Comparison of ENCODE assay signal across 14 mouse cellular contexts in genomic region chr2:144240095-144240899, GRCm38 (mm10). TPM values are rescaled to one million over a fixed set of nuclear protein-coding genes. Genes with fewer than 3 reads are reported as not detected.
A peak's percentile ranks its signal among the peaks of the same experiment; 100 is the strongest.
DNase-seq lines count a peak whose midpoint lies in the region; ATAC-seq and TF ChIP-seq lines count a peak whose summit lies in the region.
"Had no signal": no experiment of that assay in that cellular context is flagged by ENCODE, and none has a peak within 500 bp of the region (broad histone marks: within the 10 kb centered on the region; RNA-seq: fewer than 3 reads in every experiment).

No protein-coding gene starts in this region.

- no peak overlapping the region for H3K4me2 ChIP-seq in forebrain, postnatal 0 days (ENCODE audit: low read depth)
- no peak overlapping the region for H3K4me2 ChIP-seq in liver, embryonic 16.5 days (ENCODE audit: low read depth, low read length)
- no peak overlapping the region for H3K4me2 ChIP-seq in liver, embryonic 12.5 days
- H3K4me2 ChIP-seq in limb, embryonic 15.5 days: no peak overlapping the region

- no peaks in the 10 kb centered on the region for H3K36me3 ChIP-seq in forebrain, postnatal 0 days (ENCODE audit: insufficient read depth)
- H3K36me3 ChIP-seq in forebrain, embryonic 10.5 days (replicated peaks): no peaks in the 10 kb centered on the region
- no peaks in the 10 kb centered on the region for H3K36me3 ChIP-seq in liver, embryonic 16.5 days (ENCODE audit: control insufficient read depth, insufficient read depth)
- H3K36me3 ChIP-seq in liver, embryonic 12.5 days: no peaks in the 10 kb centered on the region
- no peaks in the 10 kb centered on the region for H3K36me3 ChIP-seq in limb, embryonic 15.5 days

- TF ChIP-seq CTCF in forebrain, postnatal 0 days (IDR thresholded peaks at IDR 0.05; ENCODE audit: low read depth): no peak

- no peak overlapping the region for H3K4me3 ChIP-seq in forebrain, postnatal 0 days (ENCODE audit: low read depth, low read length)
- no peak overlapping the region for H3K4me3 ChIP-seq in forebrain, embryonic 10.5 days
- no peak overlapping the region for H3K4me3 ChIP-seq in liver, embryonic 16.5 days (ENCODE audit: low read depth, low read length)
- H3K4me3 ChIP-seq in liver, embryonic 12.5 days: no peak overlapping the region
- no peak overlapping the region for H3K4me3 ChIP-seq in limb, embryonic 15.5 days

- no peaks in the 10 kb centered on the region for H3K4me1 ChIP-seq in forebrain, postnatal 0 days (ENCODE audit: insufficient read depth)
- 0 out of 2 replicates have a peak, but pooled peaks cover 4% of the 10 kb centered on the region for H3K4me1 ChIP-seq in forebrain, embryonic 10.5 days
- no peaks in the 10 kb centered on the region for H3K4me1 ChIP-seq in liver, embryonic 16.5 days (ENCODE audit: control insufficient read depth, low read depth, low read length)
- H3K4me1 ChIP-seq in liver, embryonic 12.5 days: peaks cover 6% of the 10 kb centered on the region; the same call in 1 of the 2 replicates
- peaks cover 39% of the 10 kb centered on the region for H3K4me1 ChIP-seq in limb, embryonic 15.5 days

- H3K27ac ChIP-seq in forebrain, postnatal 0 days (ENCODE audit: low read depth, low read length): no peak overlapping the region
- no peak overlapping the region for H3K27ac ChIP-seq in forebrain, embryonic 10.5 days
- H3K27ac ChIP-seq in liver, embryonic 16.5 days (ENCODE audit: low read length): no peak overlapping the region
- no peak overlapping the region for H3K27ac ChIP-seq in liver, embryonic 12.5 days
- H3K27ac ChIP-seq in limb, embryonic 15.5 days: peak overlapping the region; percentile 43; the same call in 1 of the 2 replicates
- H3K27ac ChIP-seq: hindbrain, postnatal 0 days; liver, embryonic 14.5 days had no signal

- no peak for DNase-seq in forebrain, postnatal 0 days
- DNase-seq in forebrain, embryonic 10.5 days (ENCODE audit: extremely low spot score, low spot score): no peak
- no peak for DNase-seq in c-Kit-positive CD71-positive TER-119-positive erythroid progenitor cells, embryonic 14.5 days (ENCODE audit: low spot score)
- DNase-seq in neural tube, embryonic 10.5 days (ENCODE audit: extremely low spot score, low spot score): no peak
- DNase-seq: adrenal gland, adult 8-10 months; cerebellum, adult 9-11 months; gastrocnemius, postnatal 10 days had no signal

- no peaks in the 10 kb centered on the region for H3K9me3 ChIP-seq in forebrain, postnatal 0 days (ENCODE audit: low read length)
- H3K9me3 ChIP-seq in forebrain, embryonic 10.5 days: no peaks in the 10 kb centered on the region
- H3K9me3 ChIP-seq in liver, embryonic 16.5 days (replicated peaks; ENCODE audit: control insufficient read depth, low read length): no peaks in the 10 kb centered on the region
- no peaks in the 10 kb centered on the region for H3K9me3 ChIP-seq in liver, embryonic 12.5 days (replicated peaks)
- no peaks in the 10 kb centered on the region for H3K9me3 ChIP-seq in limb, embryonic 15.5 days

- peak; percentile 18; the same call in 1 of the 2 replicates for ATAC-seq in forebrain, postnatal 0 days
- 0 out of 2 replicates have a peak, but pooled peaks have one; percentile 9 for ATAC-seq in liver, embryonic 16.5 days (ENCODE audit: low read depth)
- ATAC-seq in liver, embryonic 12.5 days: no peak
- ATAC-seq in common myeloid progenitor, adult 5-6 weeks (replicated peaks; ENCODE audit: low read depth, poor library complexity, severe bottlenecking): peak; percentile 47
- peak; percentile 71 for ATAC-seq in limb, embryonic 15.5 days (ENCODE audit: insufficient number of reproducible peaks, low FRiP score, low TSS enrichment, low read depth)
- ATAC-seq: forebrain, embryonic 14.5 days; hindbrain, postnatal 0 days had no signal

- H3K27me3 ChIP-seq in forebrain, postnatal 0 days (ENCODE audit: insufficient read depth, low read length): no peaks in the 10 kb centered on the region
- no peaks in the 10 kb centered on the region for H3K27me3 ChIP-seq in forebrain, embryonic 10.5 days (ENCODE audit: poor library complexity, severe bottlenecking)
- H3K27me3 ChIP-seq in liver, embryonic 16.5 days (ENCODE audit: control insufficient read depth, insufficient read depth, low read depth, low read length): no peaks in the 10 kb centered on the region
- H3K27me3 ChIP-seq in liver, embryonic 12.5 days (replicated peaks): 0 out of 2 replicates have a peak, but pooled peaks cover 4% of the 10 kb centered on the region
- H3K27me3 ChIP-seq in limb, embryonic 15.5 days: no peaks in the 10 kb centered on the region

- H3K9ac ChIP-seq in forebrain, postnatal 0 days: no peak overlapping the region
- no peak overlapping the region for H3K9ac ChIP-seq in liver, embryonic 16.5 days (ENCODE audit: low read depth, low read length)
- H3K9ac ChIP-seq in liver, embryonic 12.5 days: no peak overlapping the region
- H3K9ac ChIP-seq in limb, embryonic 15.5 days: no peak overlapping the region
- H3K9ac ChIP-seq: liver, embryonic 14.5 days had no signal

- WGBS in forebrain, postnatal 0 days: 73% methylated on average over 3 of the region's 3 CpGs
- 89% methylated on average over 3 of the region's 3 CpGs for WGBS in forebrain, embryonic 10.5 days
- 58% methylated on average over 3 of the region's 3 CpGs for WGBS in liver, embryonic 16.5 days (ENCODE audit: insufficient replicate concordance)
- 56% methylated on average over 3 of the region's 3 CpGs for WGBS in liver, embryonic 12.5 days (ENCODE audit: insufficient replicate concordance)
- WGBS in limb, embryonic 15.5 days: 72% methylated on average over 3 of the region's 3 CpGs

RNA-seq across cellular contexts. Expression of gene Mgme1, which starts 30.2 kb away (rescaled TPM):
- 5.2 and 5.4 TPM in 2 replicates for total RNA-seq in forebrain, postnatal 0 days (2014; rRNA removed)
- polyA plus RNA-seq in forebrain, postnatal 0 days (2015; fragmentation: Nextera tagmentation; extraction: Ambion mirVana): 4.6 and 5.8 TPM in 2 replicates
- 27.1 and 28.0 TPM in 2 replicates for polyA plus RNA-seq in forebrain, embryonic 10.5 days (2016; fragmentation: Nextera tagmentation; extraction: Ambion mirVana)
- 8.1 and 9.9 TPM in 2 replicates for polyA plus RNA-seq in liver, embryonic 16.5 days (2015; fragmentation: Nextera tagmentation; extraction: Ambion mirVana)
- 17.4 and 19.0 TPM in 2 replicates for polyA plus RNA-seq in liver, embryonic 12.5 days (2016; fragmentation: Nextera tagmentation; extraction: Ambion mirVana)
- total RNA-seq in common myeloid progenitor, adult 5-6 weeks (2017): 29.3 and 30.4 TPM in 2 replicates
- 18.7 and 19.4 TPM in 2 replicates for polyA plus RNA-seq in limb, embryonic 15.5 days (2015; fragmentation: Nextera tagmentation; extraction: Ambion mirVana)

RNA-seq across cellular contexts. Expression of gene Snx5, which starts 30.4 kb away (rescaled TPM):
- 69.7 and 71.6 TPM in 2 replicates for total RNA-seq in forebrain, postnatal 0 days (2014; rRNA removed)
- polyA plus RNA-seq in forebrain, postnatal 0 days (2015; fragmentation: Nextera tagmentation; extraction: Ambion mirVana): 41.2 and 45.9 TPM in 2 replicates
- 132 and 133 TPM in 2 replicates for polyA plus RNA-seq in forebrain, embryonic 10.5 days (2016; fragmentation: Nextera tagmentation; extraction: Ambion mirVana)
- 56.5 and 60.5 TPM in 2 replicates for polyA plus RNA-seq in liver, embryonic 16.5 days (2015; fragmentation: Nextera tagmentation; extraction: Ambion mirVana)
- 104 and 107 TPM in 2 replicates for polyA plus RNA-seq in liver, embryonic 12.5 days (2016; fragmentation: Nextera tagmentation; extraction: Ambion mirVana)
- total RNA-seq in common myeloid progenitor, adult 5-6 weeks (2017): 280 and 311 TPM in 2 replicates
- 107 and 120 TPM in 2 replicates for polyA plus RNA-seq in limb, embryonic 15.5 days (2015; fragmentation: Nextera tagmentation; extraction: Ambion mirVana)
